Mouse (Mus musculus) neural tube, embryonic 10.5 days (tissue): ENCODE data around the gene Epsti1.
"Not testable (repeated sequence)": the region's sequence is repeated elsewhere in the genome, so short reads cannot be mapped to it uniquely, and the experiment has no call there.

Experiments used
- DNase-seq: peaks from one replicate; pipeline ENCODE4 v3.0.0-alpha.2; 2017; ENCODE audit warnings: low spot score; ENCODE audit errors: extremely low spot score

Gene Epsti1

DNA sequence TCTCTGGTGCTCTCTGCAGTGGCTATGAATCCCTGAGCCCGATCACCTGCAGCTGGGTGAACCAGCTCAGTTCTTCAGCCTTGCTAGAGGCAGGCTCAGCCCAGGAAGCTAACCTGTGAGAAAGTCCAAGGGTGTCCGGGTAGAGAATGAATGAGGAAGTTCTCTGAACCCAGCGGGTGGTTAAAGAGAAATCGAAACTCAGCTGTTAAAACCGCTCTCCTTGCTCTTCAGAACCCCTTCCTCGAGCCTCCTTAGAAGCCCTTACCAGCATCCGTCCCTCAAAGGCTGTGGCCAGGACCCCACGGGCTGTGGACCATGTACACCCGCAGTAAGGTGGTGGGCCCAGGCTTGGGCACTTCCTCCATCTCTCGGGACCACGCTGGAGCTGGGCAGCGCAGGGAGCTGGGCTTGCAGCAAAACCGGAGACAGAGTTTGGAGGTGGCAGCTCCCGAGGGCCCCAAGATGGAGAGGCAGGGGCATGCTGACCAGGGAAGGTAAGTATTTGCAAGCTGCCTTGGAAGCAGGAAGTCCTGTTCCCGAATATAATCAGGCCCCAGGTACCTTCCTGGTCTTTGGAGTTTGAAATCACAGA is at the start of gene Epsti1:
Gene Epsti1, plus strand, starts transcription at position 69 of the 592 bp plus-strand sequence.
- no peak for DNase-seq

DNA sequence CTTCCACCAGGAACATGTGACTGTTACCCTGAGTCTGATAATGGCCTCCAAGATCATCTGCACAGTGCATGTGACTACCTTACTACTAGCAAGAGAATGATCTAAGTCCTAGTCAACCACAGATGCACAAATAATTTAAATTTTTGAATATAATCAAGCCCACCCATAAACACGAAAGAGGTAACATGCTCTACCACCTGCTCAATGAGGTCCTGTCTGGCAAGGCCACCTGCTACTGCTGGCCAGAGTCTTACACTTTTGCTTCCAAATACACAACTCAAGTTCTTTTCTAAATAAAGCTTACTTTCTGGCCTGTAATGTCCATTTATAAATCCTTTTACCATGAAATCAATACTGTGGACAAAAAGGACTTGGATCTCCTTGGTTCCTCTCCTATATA is 44.1 kb upstream of the Epsti1 start:
- DNase-seq: no peak

- no peak for DNase-seq
These were observed 43.0 kb upstream of the Epsti1 start for GRCm38 (mm10) chr14:77860841-77861560.

DNA sequence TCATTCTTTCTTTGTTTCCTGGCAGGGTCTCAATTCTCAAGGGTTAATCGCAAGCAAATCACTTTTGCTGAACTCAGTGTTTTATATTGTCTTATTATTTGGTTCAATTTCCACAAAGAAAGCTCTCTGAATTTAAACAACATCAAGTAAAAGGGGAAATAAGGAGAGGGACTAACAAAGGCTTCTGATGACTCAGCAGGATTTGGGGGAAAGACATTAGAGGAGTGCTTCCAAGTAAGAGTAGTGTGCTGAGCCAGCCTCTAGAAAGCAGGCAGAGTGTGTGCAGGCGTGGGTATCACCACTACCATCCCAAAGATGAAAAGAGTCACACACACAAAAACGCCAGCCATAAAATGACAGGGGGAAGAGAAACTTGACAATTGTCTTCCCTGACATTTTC is 40.0 kb upstream of the Epsti1 start:
- DNase-seq: no peak

GRCm38 (mm10) chr14:77864510-77864909 is 39.5 kb upstream of the Epsti1 start:
- no peak for DNase-seq

DNA sequence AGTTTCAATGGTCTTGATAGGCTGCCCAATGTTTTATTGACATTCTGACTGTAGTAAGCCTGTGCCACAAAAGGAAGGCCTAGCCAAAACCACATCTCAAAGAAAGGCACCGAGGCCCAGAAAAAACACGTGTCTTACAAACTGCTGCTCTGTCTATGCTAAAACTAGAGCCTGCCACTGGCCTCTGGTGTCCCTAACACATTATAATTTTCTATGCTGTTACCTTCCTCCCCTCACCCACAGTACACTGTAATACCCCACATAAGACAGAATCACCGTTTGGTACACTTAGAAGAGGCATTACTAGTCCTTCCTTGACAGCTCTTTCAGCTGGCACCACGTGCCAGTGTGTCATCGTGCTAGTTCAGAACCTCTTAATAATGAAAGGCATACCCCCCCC is 36.4 kb upstream of the Epsti1 start:
- no peak for DNase-seq

DNA sequence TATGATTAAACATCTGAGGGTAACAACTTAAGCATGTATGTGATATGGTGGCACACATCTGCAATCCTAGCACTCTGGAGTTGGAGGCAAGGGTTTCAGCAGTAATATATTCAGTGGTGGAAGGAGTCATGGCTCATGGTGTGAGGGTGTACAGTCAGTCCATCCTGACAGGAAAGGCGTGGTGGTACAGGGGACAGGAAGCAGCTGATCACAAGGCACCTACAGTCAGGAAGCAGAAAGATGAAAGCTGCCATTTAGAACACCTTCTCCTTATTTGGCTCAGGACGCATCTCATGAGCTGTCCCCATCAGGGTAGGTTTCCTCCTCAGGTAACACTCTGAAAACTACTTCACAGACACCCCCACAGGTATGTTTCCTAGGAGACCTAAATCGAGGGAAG is 33.1 kb upstream of the Epsti1 start:
- DNase-seq: no peak

GRCm38 (mm10) chr14:77871380-77871975 is 32.6 kb upstream of the Epsti1 start:
- DNase-seq: no peak

- DNase-seq: peak; percentile 85
These were observed 29.5 kb upstream of the Epsti1 start, which contains the start of gene Dnajc15 for GRCm38 (mm10) chr14:77874304-77875241. TSS of gene Dnajc15 (minus strand) at chr14:77875125.

GRCm38 (mm10) chr14:77876199-77876598 is 27.8 kb upstream of the Epsti1 start:
- no peak for DNase-seq

- not testable (repeated sequence) for DNase-seq
These were observed 26.2 kb upstream of the Epsti1 start for GRCm38 (mm10) chr14:77877876-77878275.

- no peak for DNase-seq
These were observed 22.0 kb upstream of the Epsti1 start for GRCm38 (mm10) chr14:77881998-77882397.

GRCm38 (mm10) chr14:77882669-77883068 is 21.4 kb upstream of the Epsti1 start:
- DNase-seq: no peak

GRCm38 (mm10) chr14:77886376-77886775 is 17.7 kb upstream of the Epsti1 start:
- DNase-seq: no peak

GRCm38 (mm10) chr14:77886941-77887340 is 17.1 kb upstream of the Epsti1 start:
- no peak for DNase-seq

GRCm38 (mm10) chr14:77889911-77890310 is 14.1 kb upstream of the Epsti1 start:
- no peak for DNase-seq

DNA sequence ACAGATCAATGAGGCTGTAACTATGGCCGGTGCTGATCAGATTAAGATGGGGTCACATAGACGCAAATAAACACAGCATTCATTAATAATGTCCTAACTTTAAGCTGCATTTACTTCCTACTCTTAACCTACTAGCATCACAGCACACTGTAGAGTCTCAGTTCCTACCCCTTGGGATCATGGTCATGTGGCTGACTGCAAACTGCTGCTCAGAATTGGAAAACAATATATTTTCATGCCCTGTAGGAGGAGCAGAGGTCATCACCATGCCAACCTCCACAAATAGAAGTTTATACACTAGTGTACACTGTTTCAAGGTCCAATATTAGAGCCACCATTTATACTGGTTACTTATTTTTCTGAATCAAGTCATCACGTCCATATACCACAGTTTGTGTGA is 8.1 kb upstream of the Epsti1 start:
- DNase-seq: no peak

- DNase-seq: no peak
These were observed 1.5 kb upstream of the Epsti1 start for GRCm38 (mm10) chr14:77902541-77902940.

DNA sequence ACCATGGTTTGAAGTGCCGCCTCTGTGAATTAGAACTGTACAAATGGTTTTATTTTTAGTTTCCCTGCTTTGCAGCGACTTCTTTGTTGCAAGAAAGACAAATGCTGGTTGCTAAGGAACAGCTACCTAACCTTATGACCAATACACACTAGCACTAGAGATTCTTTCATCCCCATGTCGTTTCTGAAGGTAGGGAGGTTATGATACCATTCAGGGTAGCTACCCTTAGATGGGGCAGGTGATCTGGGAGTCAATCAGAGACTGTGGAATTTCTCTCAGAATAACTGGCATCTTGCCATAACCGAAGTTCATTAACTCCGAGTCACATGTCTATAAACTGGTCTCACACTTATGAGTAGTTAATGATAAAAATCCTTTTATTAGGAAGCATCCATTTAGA is 1.4 kb downstream of the Epsti1 start:
- no peak for DNase-seq

DNA sequence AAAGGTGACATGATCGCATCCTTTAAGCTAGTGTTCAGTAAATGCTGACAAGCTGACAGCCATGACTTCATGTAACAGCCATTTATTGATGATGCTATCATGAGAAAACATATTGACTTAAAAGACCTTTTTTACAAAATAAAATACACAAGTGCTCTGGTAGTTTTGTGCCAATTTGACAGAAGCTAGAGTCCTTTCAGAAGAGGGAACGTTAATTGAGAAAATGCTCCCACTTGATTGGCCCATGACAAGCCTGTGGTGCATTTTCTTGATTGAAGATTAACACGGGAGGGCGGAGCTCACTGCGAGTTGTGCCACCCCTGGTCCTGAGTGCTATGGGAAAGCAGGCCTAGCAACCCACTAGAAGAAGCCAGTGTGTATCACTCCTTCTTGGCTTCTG is 2.5 kb downstream of the Epsti1 start:
- no peak for DNase-seq

DNA sequence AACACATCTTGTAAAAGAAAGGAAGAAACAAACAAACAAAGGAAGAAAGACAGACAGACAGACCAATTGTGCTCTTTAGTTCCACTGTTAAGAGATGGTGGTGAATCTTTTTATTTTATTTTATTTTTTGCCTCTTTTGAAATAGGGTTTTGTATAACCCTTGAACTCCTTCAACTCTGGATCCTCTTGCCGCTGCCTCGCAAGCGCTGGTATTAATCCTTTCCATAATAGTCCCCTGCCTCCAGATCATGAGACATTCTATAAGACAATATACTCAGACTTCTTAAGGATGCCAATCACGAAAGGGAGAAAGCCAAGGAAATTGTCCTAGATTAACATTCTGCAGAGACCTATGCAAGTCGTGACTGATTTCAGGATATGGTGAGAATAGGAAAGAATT is 11.7 kb downstream of the Epsti1 start:
- no peak for DNase-seq

GRCm38 (mm10) chr14:77921641-77922040 is 17.6 kb downstream of the Epsti1 start:
- DNase-seq: no peak
